Mouse (Mus musculus) cerebellum, adult 9-11 months (tissue): ENCODE results near the gene Nt5c3.

Experiments used
- DNase-seq: peaks from one replicate; pipeline ENCODE4 v3.0.0; 2022

Gene Nt5c3

GRCm38 (mm10) chr6:56832830-56833229, 90.9 kb downstream of the Nt5c3 start:
- no peak for DNase-seq

- DNase-seq, result no peak
Observed at GRCm38 (mm10) chr6:56832407-56832796, 91.3 kb downstream of the Nt5c3 start.
